Mouse (Mus musculus) heart, postnatal 25 days (tissue): Measurements from ENCODE around the gene Fam13c. TPM values are rescaled to one million over a fixed set of nuclear protein-coding genes. Genes with fewer than 3 reads are reported as not detected.

Experiments
- DNase-seq: peaks from one replicate; pipeline ENCODE4 v3.0.0; 2022; ENCODE audit warnings: low spot score
- intact Hi-C: fragments of 180-260 bp; cut with DNase I; formaldehyde crosslinking; loops from one replicate; pipeline ENCODE4 v1.15.1; 2025
- total RNA-seq, 2 experiments: library from RNA; stranded (reverse); gene quantifications; 2 replicates each; pipeline ENCODE4 v1.2.3; 2021

The Fam13c gene
- total RNA-seq, 2 experiments from 2014 or later = 4.9 to 6.3 TPM

- DNase-seq = no peak
- intact Hi-C loops = no loop called here
Measured at GRCm38 (mm10) chr10:70586876-70587405, 146.7 kb downstream of the Fam13c start.

- intact Hi-C loops = loop anchor here (5.0 to 10.0 kb wide), 2 partner anchors 368 to 631 kb away; no protein-coding TSS in a partner anchor
Measured at GRCm38 (mm10) chr10:70594007-70594406, 153.7 kb downstream of the Fam13c start.

GRCm38 (mm10) chr10:70598081-70598515 lies 157.8 kb downstream of the Fam13c start:
- intact Hi-C loops = loop anchor here (10.0 kb wide), 1 partner anchor 627 kb away; no protein-coding TSS in a partner anchor
- DNase-seq = no peak

More at GRCm38 (mm10) chr10:70594007-70594406, 153.7 kb downstream of the Fam13c start:
- DNase-seq = no peak

GRCm38 (mm10) chr10:70598516-70599125 lies 158.3 kb downstream of the Fam13c start:
- intact Hi-C loops = loop anchor here (10.0 kb wide), 1 partner anchor 626 kb away; no protein-coding TSS in a partner anchor
- DNase-seq = no peak

GRCm38 (mm10) chr10:70599126-70599924 lies 159.0 kb downstream of the Fam13c start:
- intact Hi-C loops = loop anchor here (10.0 kb wide), 1 partner anchor 625 kb away; no protein-coding TSS in a partner anchor
- no peak for DNase-seq

- intact Hi-C loops = loop anchor here (10.0 kb wide), 1 partner anchor 625 kb away; no protein-coding TSS in a partner anchor
- DNase-seq = no peak
Measured at GRCm38 (mm10) chr10:70599925-70600305, 159.6 kb downstream of the Fam13c start.

Other genes with a start within 250 kb of the Fam13c start
- gene Mrln, start 235.8 kb upstream of the Fam13c start, total RNA-seq = 1 to 10 TPM; 3.0 to 3.8 TPM
- gene Slc16a9, start 195.4 kb upstream of the Fam13c start, total RNA-seq = 1 to 10 TPM; 3.3 to 3.6 TPM
- gene Phyhipl, start 215.5 kb downstream of the Fam13c start, total RNA-seq = not detected